Mouse (Mus musculus): Measurements from ENCODE around the gene Them5.
A peak's percentile ranks its signal among the peaks of the same experiment; 100 is the strongest.

GRCm38 (mm10) chr3:94371637-94372036, 29.7 kb downstream of the Them5 start:
- TF ChIP-seq CTCF (IDR thresholded peaks at IDR 0.05; ENCODE audit: low read depth) (no peak), EP300 (IDR thresholded peaks at IDR 0.05; ENCODE audit: low read depth) (peak; percentile 82)

Measured in heart, postnatal 0 days (tissue).